Mouse (Mus musculus): ENCODE measurements around the gene Rinl. TPM values are rescaled to one million over a fixed set of nuclear protein-coding genes. Genes with fewer than 3 reads are reported as not detected.

Gene Rinl
- polyA plus RNA-seq, 1 experiment from 2014 or later = 2.4 TPM

DNA sequence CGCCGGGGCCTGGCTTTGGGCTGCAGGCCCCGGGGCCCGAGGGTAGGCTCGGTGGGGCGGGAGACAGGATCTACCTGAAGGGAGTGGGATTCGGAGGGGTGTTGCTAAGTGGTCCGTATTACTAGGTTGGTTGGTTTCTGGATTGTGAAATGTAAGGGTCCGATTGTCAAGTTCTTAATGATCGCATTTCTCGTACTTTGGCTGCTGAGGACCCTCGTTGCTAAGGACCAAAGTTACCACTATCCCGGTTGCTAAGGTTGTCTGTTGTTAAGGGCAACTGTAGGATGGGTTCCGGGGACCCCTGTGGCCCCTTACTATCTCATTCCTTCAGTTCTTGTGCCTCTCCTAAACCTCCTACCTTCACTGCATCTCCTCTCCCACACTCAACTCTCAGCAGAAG lies 21.9 kb upstream of the Rinl start:
- 0 out of 2 replicates have a peak, but pooled peaks cover 1% of the 10 kb centered on the region for H3K36me3 ChIP-seq (replicated peaks)
- H3K9me3 ChIP-seq = no peaks in the 10 kb centered on the region
- H3K27ac ChIP-seq = no peak overlapping the region
- peak overlapping the region; percentile 75 for H3K4me2 ChIP-seq
- H3K27me3 ChIP-seq (replicated peaks) = no peaks in the 10 kb centered on the region
- peak overlapping the region; percentile 66 for H3K9ac ChIP-seq
- H3K4me3 ChIP-seq = peak overlapping the region; percentile 81
- H3K4me1 ChIP-seq = peaks cover 31% of the 10 kb centered on the region
- 1% methylated on average over 14 of the region's 14 CpGs for WGBS
- ATAC-seq (replicated peaks) = peak; percentile 30; the same call in 1 of the 2 replicates

DNA sequence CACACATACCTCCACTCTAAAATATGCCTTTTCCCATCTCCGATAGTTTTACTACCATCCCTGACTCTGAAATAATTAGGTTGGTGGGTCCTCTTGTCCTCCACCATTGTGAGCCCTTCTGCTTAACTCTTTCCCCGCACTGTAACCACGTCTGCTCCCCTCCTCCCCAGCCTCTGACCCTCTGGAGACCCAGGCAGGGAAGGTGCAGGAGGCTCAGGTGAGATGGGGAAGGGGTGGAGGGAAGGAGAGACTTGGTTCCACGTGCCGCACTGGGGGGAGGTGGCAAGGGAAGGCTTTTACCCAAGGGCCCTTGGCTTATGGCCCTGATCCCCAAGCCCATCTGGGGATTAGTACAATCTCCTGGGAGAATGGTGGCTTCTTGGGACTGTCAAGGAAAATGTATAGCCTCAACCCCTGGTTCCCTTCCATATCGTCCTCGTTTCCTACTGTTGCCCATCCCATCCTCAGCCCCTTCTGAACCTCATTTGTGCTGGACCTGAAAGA lies 21.3 kb upstream of the Rinl start, which contains the start of gene Nfkbib:
Gene Nfkbib (minus strand): TSS at position 51 of the 504 bp plus-strand sequence.
- H3K4me3 ChIP-seq = peak within 1 kb of the TSS; percentile 81
- ATAC-seq (replicated peaks) = no peak
- no peaks in the 10 kb centered on the region for H3K9me3 ChIP-seq

DNA sequence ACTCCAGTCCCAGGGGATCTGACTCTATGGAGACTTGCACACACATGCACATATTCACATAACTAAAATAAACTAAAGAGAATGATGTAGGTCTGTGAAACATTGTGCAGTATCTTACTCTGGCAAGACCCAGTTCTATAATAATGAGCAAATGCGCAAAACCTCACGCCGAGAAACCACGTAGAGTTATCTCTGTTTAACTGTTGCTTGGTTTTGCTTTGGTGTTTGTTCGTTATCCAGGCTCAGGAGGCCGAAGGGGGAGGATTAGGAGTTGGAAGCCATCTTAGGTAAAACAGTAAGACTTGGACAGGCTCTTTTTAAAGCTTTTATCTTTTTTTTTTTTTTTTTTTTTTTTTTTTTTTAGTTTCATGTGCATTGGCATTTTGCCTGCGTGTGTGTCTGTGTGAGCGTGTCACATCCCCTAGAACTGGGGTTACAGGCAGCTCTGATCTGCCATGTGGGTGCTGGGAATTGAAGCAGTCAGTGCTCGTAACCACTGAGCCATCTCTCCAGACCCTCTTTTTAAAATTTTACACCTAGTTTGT lies 19.3 kb upstream of the Rinl start:
- 86% methylated on average over 9 of the region's 9 CpGs for WGBS
- no peak for ATAC-seq (replicated peaks)

More for the DNA sequence above, 21.3 kb upstream of the Rinl start, which contains the start of gene Nfkbib:
- Histone ChIP-seq H3K4me1 (peaks cover 31% of the 10 kb centered on the region), H3K27me3 (replicated peaks) (no peaks in the 10 kb centered on the region), H3K9ac (peak within 1 kb of the TSS; percentile 66), H3K27ac (no peak within 1 kb of the TSS), H3K36me3 (replicated peaks) (no peaks in the 10 kb centered on the region), H3K4me2 (peak within 1 kb of the TSS; percentile 75)
- 65% methylated on average over 7 of the region's 7 CpGs for WGBS

DNA sequence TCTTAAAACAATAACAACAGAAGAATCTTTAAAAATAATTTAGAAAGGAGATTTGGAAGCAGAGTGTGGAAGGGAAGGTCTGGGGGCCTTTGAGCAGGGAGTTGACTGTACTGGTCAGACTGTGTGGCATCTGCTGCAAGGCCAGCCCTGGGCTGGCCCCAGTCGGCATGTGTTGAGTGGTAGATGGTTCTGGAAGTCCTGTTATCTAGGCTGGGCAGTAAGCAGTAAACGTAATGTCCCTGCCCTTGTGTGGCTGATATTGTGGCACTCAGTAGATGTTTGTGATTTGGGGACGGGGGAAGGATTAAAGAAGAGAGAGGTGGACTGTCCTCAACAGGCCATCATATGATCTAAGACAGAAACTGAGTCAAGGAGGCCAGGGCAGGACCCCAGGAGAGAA lies 18.5 kb upstream of the Rinl start:
- H3K9me3 ChIP-seq = no peaks in the 10 kb centered on the region
- peaks cover 23% of the 10 kb centered on the region for H3K4me1 ChIP-seq
- no peaks in the 10 kb centered on the region for H3K27me3 ChIP-seq (replicated peaks)
- H3K4me2 ChIP-seq = no peak overlapping the region
- H3K27ac ChIP-seq = no peak overlapping the region
- H3K36me3 ChIP-seq (replicated peaks) = no peaks in the 10 kb centered on the region
- no peak overlapping the region for H3K9ac ChIP-seq
- ATAC-seq (replicated peaks) = no peak
- 90% methylated on average over 3 of the region's 3 CpGs for WGBS
- no peak overlapping the region for H3K4me3 ChIP-seq

More for the DNA sequence above, 19.3 kb upstream of the Rinl start:
- Histone ChIP-seq H3K36me3 (replicated peaks) (no peaks in the 10 kb centered on the region), H3K4me2 (no peak overlapping the region), H3K4me3 (no peak overlapping the region), H3K27ac (no peak overlapping the region), H3K9me3 (no peaks in the 10 kb centered on the region), H3K9ac (no peak overlapping the region), H3K4me1 (peaks cover 31% of the 10 kb centered on the region), H3K27me3 (replicated peaks) (no peaks in the 10 kb centered on the region)

DNA sequence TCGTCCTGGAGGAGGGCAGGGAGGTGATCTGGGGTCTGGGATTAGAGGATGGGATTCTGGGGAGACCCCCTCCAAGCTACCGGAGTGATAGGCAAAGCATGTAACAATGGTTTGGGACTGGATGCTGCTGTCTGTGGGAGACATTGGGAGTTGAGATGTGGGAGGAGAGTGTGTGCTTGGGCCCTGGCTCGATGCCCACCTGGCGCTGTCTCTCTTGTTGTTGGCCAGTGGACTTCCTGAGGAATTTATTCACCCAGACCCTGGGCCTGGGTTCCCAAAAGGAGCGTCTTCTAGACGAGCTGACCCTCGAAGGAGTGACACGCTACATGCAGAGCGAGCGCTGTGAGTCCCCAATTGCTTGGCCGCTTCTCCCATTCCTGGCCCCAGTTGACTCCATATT lies 16.9 kb upstream of the Rinl start:
- no peaks in the 10 kb centered on the region for H3K9me3 ChIP-seq
- ATAC-seq (replicated peaks) = no peak

DNA sequence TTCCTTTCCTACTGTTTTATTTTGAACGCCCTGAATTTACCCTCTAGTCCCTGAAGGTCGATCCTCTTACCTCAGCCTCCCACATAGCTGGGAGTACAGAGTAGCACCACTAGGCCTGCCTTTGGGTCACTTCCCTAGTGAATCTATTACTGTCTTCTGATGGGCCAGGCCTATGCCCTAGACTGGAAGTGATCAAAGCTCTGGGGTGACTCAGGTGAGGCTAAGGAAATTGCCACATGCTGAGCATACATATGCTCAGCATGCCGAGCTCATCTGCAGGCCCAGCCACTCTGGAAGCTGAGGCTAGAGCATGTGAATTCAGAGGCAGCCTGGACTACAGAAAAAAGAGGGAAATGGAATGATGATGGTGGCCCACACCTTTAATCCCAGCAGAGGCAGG lies 15.6 kb upstream of the Rinl start:
- WGBS = 88% methylated on average over 3 of the region's 3 CpGs
- Histone ChIP-seq H3K4me3 (no peak overlapping the region), H3K27me3 (replicated peaks) (no peaks in the 10 kb centered on the region), H3K4me1 (peaks cover 3% of the 10 kb centered on the region), H3K9me3 (no peaks in the 10 kb centered on the region), H3K36me3 (replicated peaks) (peaks cover 4% of the 10 kb centered on the region; the same call in 1 of the 2 replicates), H3K27ac (no peak overlapping the region), H3K9ac (no peak overlapping the region), H3K4me2 (no peak overlapping the region)
- ATAC-seq (replicated peaks) = no peak

More for the DNA sequence above, 16.9 kb upstream of the Rinl start:
- WGBS = 89% methylated on average over 11 of the region's 11 CpGs
- no peaks in the 10 kb centered on the region for H3K36me3 ChIP-seq (replicated peaks)
- peaks cover 16% of the 10 kb centered on the region for H3K4me1 ChIP-seq
- H3K4me3 ChIP-seq = no peak overlapping the region
- no peak overlapping the region for H3K27ac ChIP-seq
- no peak overlapping the region for H3K9ac ChIP-seq
- H3K27me3 ChIP-seq (replicated peaks) = no peaks in the 10 kb centered on the region
- H3K4me2 ChIP-seq = no peak overlapping the region

DNA sequence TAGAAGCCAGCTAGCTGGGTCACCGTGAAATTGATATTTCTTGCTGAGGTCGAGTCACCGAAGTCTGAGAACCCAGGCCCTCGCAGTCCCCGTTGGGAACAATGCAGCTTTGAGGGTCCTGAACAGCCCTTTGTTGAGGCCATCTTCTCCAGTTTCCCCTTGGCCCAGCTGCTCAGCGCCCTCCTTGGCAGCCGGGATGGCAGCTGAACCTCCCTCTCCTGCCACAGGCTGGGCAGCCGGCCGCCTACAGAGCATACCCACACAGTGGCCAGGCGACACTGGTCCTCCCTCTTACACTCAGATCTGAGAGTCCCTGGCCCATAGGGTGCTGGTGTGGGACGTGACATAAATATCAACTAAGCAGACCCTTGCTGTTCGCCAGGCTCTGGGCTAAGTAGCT lies 14.6 kb upstream of the Rinl start:
- peak overlapping the region; percentile 28; the same call in 1 of the 2 replicates for H3K27ac ChIP-seq
- H3K9me3 ChIP-seq = no peaks in the 10 kb centered on the region
- H3K4me1 ChIP-seq = no peaks in the 10 kb centered on the region
- ATAC-seq (replicated peaks) = no peak
- H3K27me3 ChIP-seq (replicated peaks) = no peaks in the 10 kb centered on the region
- no peak overlapping the region for H3K4me3 ChIP-seq
- H3K9ac ChIP-seq = no peak overlapping the region
- no peak overlapping the region for H3K4me2 ChIP-seq
- H3K36me3 ChIP-seq (replicated peaks) = peaks cover 4% of the 10 kb centered on the region; the same call in 1 of the 2 replicates
- WGBS = 46% methylated on average over 12 of the region's 12 CpGs

DNA sequence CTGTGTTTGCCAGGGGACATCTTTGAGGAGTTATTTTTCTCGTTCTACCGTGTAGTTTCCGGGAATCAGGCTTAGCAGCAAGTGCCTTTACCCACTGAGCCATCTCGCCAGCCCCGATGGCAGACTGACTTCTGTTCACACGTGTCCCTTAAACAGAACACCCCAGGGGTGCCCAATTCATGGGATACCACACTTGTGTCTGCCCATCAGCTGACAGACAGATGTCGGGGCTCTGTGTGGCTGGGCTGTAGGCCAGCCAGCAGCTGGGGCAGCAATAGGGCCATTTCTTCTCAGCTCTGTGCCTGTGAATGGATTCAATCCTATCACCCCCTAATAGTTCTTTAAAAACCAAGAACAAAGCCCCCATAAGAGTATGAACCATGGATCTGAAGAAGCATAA lies 13.6 kb upstream of the Rinl start:
- Histone ChIP-seq H3K4me3 (no peak overlapping the region), H3K4me1 (peaks cover 1% of the 10 kb centered on the region; the same call in 1 of the 2 replicates), H3K9me3 (no peaks in the 10 kb centered on the region), H3K4me2 (no peak overlapping the region), H3K9ac (no peak overlapping the region), H3K27ac (no peak overlapping the region), H3K27me3 (replicated peaks) (no peaks in the 10 kb centered on the region), H3K36me3 (replicated peaks) (peaks cover 4% of the 10 kb centered on the region; the same call in 1 of the 2 replicates)
- WGBS = 82% methylated on average over 7 of the region's 7 CpGs
- ATAC-seq (replicated peaks) = no peak

DNA sequence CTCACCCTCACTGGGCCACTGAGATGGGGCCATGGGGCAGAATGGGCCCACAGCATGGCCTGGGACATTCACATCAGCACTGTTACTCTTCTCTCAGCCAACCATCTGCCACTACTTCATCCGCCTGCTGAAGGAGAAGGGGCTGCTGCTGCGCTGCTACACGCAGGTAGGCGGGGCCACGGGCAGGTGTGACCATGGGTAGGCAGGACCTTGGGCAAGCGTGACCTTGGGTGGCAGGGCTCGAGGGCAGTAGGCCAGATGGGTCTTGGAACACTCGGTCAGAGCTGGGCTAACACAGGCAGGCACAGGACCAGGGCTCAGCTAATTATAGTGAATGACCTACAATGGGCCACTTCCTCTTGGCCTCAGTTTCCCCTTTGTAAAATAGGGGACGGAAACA lies 9.9 kb upstream of the Rinl start:
- no peaks in the 10 kb centered on the region for H3K27me3 ChIP-seq (replicated peaks)
- H3K36me3 ChIP-seq (replicated peaks) = peaks cover 8% of the 10 kb centered on the region; the same call in 1 of the 2 replicates
- no peak overlapping the region for H3K9ac ChIP-seq
- no peak overlapping the region for H3K4me2 ChIP-seq
- H3K9me3 ChIP-seq = no peaks in the 10 kb centered on the region
- ATAC-seq (replicated peaks) = no peak
- H3K4me3 ChIP-seq = no peak overlapping the region
- peaks cover 4% of the 10 kb centered on the region; the same call in 1 of the 2 replicates for H3K4me1 ChIP-seq
- H3K27ac ChIP-seq = no peak overlapping the region
- WGBS = 85% methylated on average over 9 of the region's 9 CpGs

DNA sequence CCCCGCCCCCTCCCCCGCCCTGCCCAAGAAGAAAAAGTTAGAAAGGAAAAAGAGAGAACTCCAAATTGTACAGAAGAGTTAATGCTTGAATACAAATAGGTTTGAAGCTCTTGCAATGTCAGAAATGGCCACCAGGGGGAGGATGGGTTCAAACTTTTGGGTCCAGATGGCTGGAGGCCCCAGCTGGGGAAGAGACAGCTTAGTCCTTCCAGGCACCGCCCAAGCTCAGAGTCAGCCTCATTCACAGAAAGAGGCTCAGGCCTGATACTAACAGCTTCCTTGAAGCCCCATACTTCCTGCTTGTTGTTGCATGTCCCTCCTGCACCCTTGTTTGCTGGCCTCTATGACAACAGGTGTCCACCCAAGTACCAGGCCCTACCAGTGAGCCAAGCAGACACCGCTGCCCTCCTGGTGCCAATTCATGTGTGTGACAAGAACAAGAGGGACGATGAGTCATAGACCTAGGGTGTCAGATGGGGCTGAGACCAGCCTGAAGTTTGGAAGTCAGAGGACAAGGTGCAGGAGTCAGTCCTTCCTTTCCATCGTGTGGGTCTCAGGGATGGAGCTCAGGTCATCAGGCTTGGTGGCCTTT lies 8.6 kb upstream of the Rinl start:
- H3K27ac ChIP-seq = peak overlapping the region; percentile 31; the same call in 1 of the 2 replicates
- H3K9me3 ChIP-seq = no peaks in the 10 kb centered on the region
- peaks cover 8% of the 10 kb centered on the region; the same call in 1 of the 2 replicates for H3K36me3 ChIP-seq (replicated peaks)
- H3K9ac ChIP-seq = no peak overlapping the region
- WGBS = 42% methylated on average over 6 of the region's 6 CpGs
- peak; percentile 57; the same call in 1 of the 2 replicates for ATAC-seq (replicated peaks)
- H3K4me3 ChIP-seq = no peak overlapping the region
- H3K27me3 ChIP-seq (replicated peaks) = no peaks in the 10 kb centered on the region
- H3K4me1 ChIP-seq = peaks cover 4% of the 10 kb centered on the region; the same call in 1 of the 2 replicates
- no peak overlapping the region for H3K4me2 ChIP-seq

DNA sequence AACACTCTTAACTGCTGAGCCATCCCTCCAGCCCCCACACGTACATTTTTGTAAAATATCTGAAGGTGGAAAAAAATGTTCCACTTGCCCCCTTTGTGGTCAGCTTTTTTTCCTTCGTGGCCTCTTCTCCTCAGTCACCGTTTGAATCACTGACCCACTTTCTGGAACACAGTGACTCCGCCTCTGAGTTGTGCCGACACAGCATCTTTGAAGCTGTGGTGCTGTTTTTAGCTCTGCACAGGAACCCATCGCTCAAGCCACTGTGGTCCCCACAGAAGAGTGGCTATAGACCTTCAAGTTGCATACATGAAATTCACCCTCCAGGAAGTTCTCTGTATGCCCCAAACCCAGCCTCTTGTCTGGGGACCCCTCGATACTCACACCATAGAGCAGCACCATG lies 7.9 kb upstream of the Rinl start:
- Histone ChIP-seq H3K4me3 (no peak overlapping the region), H3K9me3 (no peaks in the 10 kb centered on the region), H3K36me3 (replicated peaks) (peaks cover 8% of the 10 kb centered on the region; the same call in 1 of the 2 replicates), H3K4me2 (no peak overlapping the region), H3K27me3 (replicated peaks) (no peaks in the 10 kb centered on the region), H3K9ac (no peak overlapping the region), H3K4me1 (peaks cover 4% of the 10 kb centered on the region; the same call in 1 of the 2 replicates), H3K27ac (no peak overlapping the region)
- ATAC-seq (replicated peaks) = no peak
- 80% methylated on average over 7 of the region's 7 CpGs for WGBS

DNA sequence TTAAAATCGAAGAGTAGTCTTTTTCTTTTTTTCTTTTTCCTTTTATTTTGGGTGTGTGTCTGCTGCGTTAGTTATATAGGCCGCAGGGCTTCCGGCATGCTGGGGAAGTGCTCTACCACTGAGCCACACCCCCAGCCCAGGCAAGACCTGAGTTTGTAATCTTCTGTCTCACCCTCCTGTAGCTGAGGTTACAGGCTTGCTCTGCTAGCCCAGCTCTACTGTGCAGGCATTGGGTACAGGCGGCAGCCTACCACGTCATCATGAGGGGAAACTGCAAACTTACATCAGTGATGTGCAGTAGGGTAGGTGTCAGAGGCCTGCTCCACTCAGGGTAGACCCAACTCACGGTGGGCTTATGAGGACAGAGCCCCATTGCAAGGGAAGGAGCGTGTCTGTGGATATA lies 7.5 kb upstream of the Rinl start:
- ATAC-seq (replicated peaks) = no peak
- Histone ChIP-seq H3K4me1 (peaks cover 4% of the 10 kb centered on the region; the same call in 1 of the 2 replicates), H3K9ac (no peak overlapping the region), H3K4me2 (no peak overlapping the region), H3K27ac (no peak overlapping the region), H3K36me3 (replicated peaks) (peaks cover 8% of the 10 kb centered on the region; the same call in 1 of the 2 replicates), H3K9me3 (no peaks in the 10 kb centered on the region), H3K4me3 (no peak overlapping the region), H3K27me3 (replicated peaks) (no peaks in the 10 kb centered on the region)
- 92% methylated on average over 8 of the region's 8 CpGs for WGBS

Data from midbrain, embryonic 15.5 days (tissue).